Mouse (Mus musculus): ENCODE measurements around the gene Mrps35. TPM values are rescaled to one million over a fixed set of nuclear protein-coding genes. Genes with fewer than 3 reads are reported as not detected.

The Mrps35 gene
- 124 and 125 TPM in 2 replicates for polyA plus RNA-seq (2015; fragmentation: Nextera tagmentation; extraction: Ambion mirVana)

- no peaks in the 10 kb centered on the region for H3K9me3 ChIP-seq
- peak within 1 kb of the TSS; percentile 75 for H3K4me3 ChIP-seq (replicated peaks)
- H3K4me2 ChIP-seq, result peak within 1 kb of the TSS; percentile 62
- H3K4me1 ChIP-seq, result 0 out of 2 replicates have a peak, but pooled peaks cover 8% of the 10 kb centered on the region
- 4% methylated on average over 66 of the region's 66 CpGs for WGBS
- ATAC-seq (ENCODE audit: insufficient read depth, low FRiP score, low read depth), result peak; percentile 97
- H3K9ac ChIP-seq, result peak within 1 kb of the TSS; percentile 67
- no peaks in the 10 kb centered on the region for H3K27me3 ChIP-seq (replicated peaks)
- peak within 1 kb of the TSS; percentile 78 for H3K27ac ChIP-seq
- no peaks in the 10 kb centered on the region for H3K36me3 ChIP-seq
These were observed at the start of gene Mrps35 for GRCm38 (mm10) chr6:147042291-147043290. Mrps35 (plus strand) TSS chr6:147042764.

- Histone ChIP-seq H3K27ac (no peak overlapping the region), H3K4me3 (replicated peaks) (no peak overlapping the region), H3K9me3 (no peaks in the 10 kb centered on the region), H3K4me1 (no peaks in the 10 kb centered on the region), H3K36me3 (0 out of 2 replicates have a peak, but pooled peaks cover 11% of the 10 kb centered on the region), H3K9ac (no peak overlapping the region), H3K27me3 (replicated peaks) (no peaks in the 10 kb centered on the region), H3K4me2 (no peak overlapping the region)
- 41% methylated on average over 5 of the region's 5 CpGs for WGBS
- no peak for ATAC-seq (ENCODE audit: insufficient read depth, low FRiP score, low read depth)
These were observed 48.3 kb upstream of the Mrps35 start for GRCm38 (mm10) chr6:146994236-146994635.

DNA sequence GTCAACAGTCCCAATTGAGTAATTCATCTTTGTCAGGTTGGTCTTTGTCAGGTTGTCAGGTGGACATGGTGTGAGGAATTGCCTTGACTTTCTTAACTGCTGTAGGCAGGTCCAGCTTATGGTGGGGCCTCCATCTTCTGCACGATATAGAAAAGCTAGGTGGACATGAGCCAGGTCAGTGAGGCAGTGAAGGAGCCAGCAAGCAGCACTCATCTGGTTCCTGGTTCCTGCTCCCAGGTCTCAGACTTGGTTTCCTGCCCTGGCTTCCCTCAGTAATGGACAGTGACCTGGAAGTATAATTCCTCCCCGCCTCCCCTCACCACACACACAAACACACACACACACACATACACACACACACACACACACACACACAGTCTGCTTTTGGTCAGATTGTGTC is 47.2 kb upstream of the Mrps35 start:
- 89% methylated on average over 2 of the region's 2 CpGs for WGBS
- H3K4me2 ChIP-seq, result no peak overlapping the region
- no peak overlapping the region for H3K27ac ChIP-seq
- ATAC-seq (ENCODE audit: insufficient read depth, low FRiP score, low read depth), result no peak
- H3K4me1 ChIP-seq, result no peaks in the 10 kb centered on the region
- 0 out of 2 replicates have a peak, but pooled peaks cover 10% of the 10 kb centered on the region for H3K36me3 ChIP-seq
- H3K4me3 ChIP-seq (replicated peaks), result no peak overlapping the region
- H3K9me3 ChIP-seq, result no peaks in the 10 kb centered on the region
- H3K27me3 ChIP-seq (replicated peaks), result no peaks in the 10 kb centered on the region
- no peak overlapping the region for H3K9ac ChIP-seq

- no peaks in the 10 kb centered on the region for H3K4me1 ChIP-seq
- H3K27ac ChIP-seq, result no peak overlapping the region
- H3K27me3 ChIP-seq (replicated peaks), result no peaks in the 10 kb centered on the region
- 89% methylated on average over 6 of the region's 6 CpGs for WGBS
- H3K36me3 ChIP-seq, result 0 out of 2 replicates have a peak, but pooled peaks cover 6% of the 10 kb centered on the region
- H3K9me3 ChIP-seq, result no peaks in the 10 kb centered on the region
- H3K4me3 ChIP-seq (replicated peaks), result no peak overlapping the region
- no peak overlapping the region for H3K4me2 ChIP-seq
- ATAC-seq (ENCODE audit: insufficient read depth, low FRiP score, low read depth), result no peak
- no peak overlapping the region for H3K9ac ChIP-seq
These were observed 46.7 kb upstream of the Mrps35 start for GRCm38 (mm10) chr6:146995878-146996277.

DNA sequence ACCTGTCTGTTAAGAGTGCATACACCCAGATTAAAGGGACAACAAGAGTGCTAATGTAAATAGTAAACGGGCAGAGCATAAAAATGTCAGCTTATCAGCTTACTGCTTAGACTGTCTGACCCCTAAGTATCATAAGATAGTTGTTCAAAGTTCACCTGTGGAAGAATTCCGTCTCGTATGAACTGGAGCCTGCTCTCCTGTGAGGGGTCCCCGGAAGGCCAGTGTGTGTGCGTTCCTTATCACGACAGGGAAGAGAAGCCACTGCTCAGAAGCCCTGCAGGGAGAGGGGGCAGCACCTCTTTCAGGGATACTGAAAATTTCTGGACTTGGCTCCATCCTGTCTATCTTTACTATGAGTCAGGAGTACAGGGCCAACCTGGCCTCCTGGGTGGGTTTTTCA is 45.6 kb upstream of the Mrps35 start:
- no peak for ATAC-seq (ENCODE audit: insufficient read depth, low FRiP score, low read depth)
- Histone ChIP-seq H3K27ac (no peak overlapping the region), H3K9ac (no peak overlapping the region), H3K4me1 (no peaks in the 10 kb centered on the region), H3K27me3 (replicated peaks) (no peaks in the 10 kb centered on the region), H3K36me3 (0 out of 2 replicates have a peak, but pooled peaks cover 17% of the 10 kb centered on the region), H3K9me3 (no peaks in the 10 kb centered on the region), H3K4me2 (no peak overlapping the region), H3K4me3 (replicated peaks) (no peak overlapping the region)
- WGBS, result 68% methylated on average over 6 of the region's 6 CpGs

DNA sequence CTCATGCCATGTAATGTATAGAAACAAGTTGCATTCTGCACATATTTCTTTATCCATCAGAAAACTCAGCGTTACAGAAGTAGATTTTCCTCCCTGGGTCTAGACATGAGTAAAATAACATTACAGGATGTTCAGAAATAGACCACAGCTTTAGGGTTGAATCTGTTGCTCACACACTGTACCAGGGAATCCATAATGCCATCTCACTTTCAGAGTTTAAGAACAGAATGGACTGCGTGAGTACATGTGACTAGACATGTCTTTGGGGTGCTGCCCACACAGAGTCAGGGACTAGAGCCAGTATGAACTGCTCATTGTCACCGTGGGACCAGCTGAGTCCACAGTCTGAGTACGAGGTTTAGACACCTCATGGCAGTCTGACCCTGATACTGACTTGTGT is 43.9 kb upstream of the Mrps35 start:
- Histone ChIP-seq H3K27me3 (replicated peaks) (no peaks in the 10 kb centered on the region), H3K9ac (no peak overlapping the region), H3K4me1 (no peaks in the 10 kb centered on the region), H3K4me3 (replicated peaks) (no peak overlapping the region), H3K4me2 (no peak overlapping the region), H3K27ac (no peak overlapping the region), H3K36me3 (peaks cover 23% of the 10 kb centered on the region; the same call in 1 of the 2 replicates), H3K9me3 (no peaks in the 10 kb centered on the region)
- no peak for ATAC-seq (ENCODE audit: insufficient read depth, low FRiP score, low read depth)
- 91% methylated on average over 4 of the region's 4 CpGs for WGBS

DNA sequence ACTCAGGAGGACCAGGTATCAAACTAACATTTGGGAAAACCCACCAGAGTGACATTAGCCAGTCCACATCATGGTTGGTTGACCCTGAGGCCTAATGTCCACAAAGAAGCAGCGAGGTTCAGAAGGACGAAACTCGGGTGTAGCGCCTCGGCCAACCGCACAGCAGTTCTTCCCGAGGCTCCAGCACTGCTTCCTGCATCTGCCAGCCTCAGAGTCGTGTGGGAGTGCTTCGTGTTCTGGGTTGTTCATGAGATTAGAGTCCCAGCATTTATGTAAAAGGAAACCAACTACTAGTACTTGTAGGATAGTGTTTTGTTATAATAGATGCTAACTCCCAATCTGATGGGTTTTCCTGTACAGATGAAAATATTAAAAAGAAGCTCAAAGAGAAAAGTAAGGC is 43.3 kb upstream of the Mrps35 start:
- Histone ChIP-seq H3K9me3 (no peaks in the 10 kb centered on the region), H3K27me3 (replicated peaks) (no peaks in the 10 kb centered on the region), H3K4me1 (no peaks in the 10 kb centered on the region), H3K36me3 (peaks cover 28% of the 10 kb centered on the region; the same call in 1 of the 2 replicates), H3K4me2 (no peak overlapping the region), H3K9ac (no peak overlapping the region), H3K27ac (no peak overlapping the region), H3K4me3 (replicated peaks) (no peak overlapping the region)
- WGBS, result 80% methylated on average over 9 of the region's 9 CpGs
- ATAC-seq (ENCODE audit: insufficient read depth, low FRiP score, low read depth), result no peak

- H3K9me3 ChIP-seq, result no peaks in the 10 kb centered on the region
- no peaks in the 10 kb centered on the region for H3K4me1 ChIP-seq
- peaks cover 28% of the 10 kb centered on the region; the same call in 1 of the 2 replicates for H3K36me3 ChIP-seq
- no peak overlapping the region for H3K4me2 ChIP-seq
- H3K4me3 ChIP-seq (replicated peaks), result no peak overlapping the region
- H3K27me3 ChIP-seq (replicated peaks), result no peaks in the 10 kb centered on the region
- H3K9ac ChIP-seq, result no peak overlapping the region
- WGBS, result 59% methylated on average over 2 of the region's 2 CpGs
- ATAC-seq (ENCODE audit: insufficient read depth, low FRiP score, low read depth), result no peak
- H3K27ac ChIP-seq, result no peak overlapping the region
These were observed 42.8 kb upstream of the Mrps35 start for GRCm38 (mm10) chr6:146999755-147000154.

DNA sequence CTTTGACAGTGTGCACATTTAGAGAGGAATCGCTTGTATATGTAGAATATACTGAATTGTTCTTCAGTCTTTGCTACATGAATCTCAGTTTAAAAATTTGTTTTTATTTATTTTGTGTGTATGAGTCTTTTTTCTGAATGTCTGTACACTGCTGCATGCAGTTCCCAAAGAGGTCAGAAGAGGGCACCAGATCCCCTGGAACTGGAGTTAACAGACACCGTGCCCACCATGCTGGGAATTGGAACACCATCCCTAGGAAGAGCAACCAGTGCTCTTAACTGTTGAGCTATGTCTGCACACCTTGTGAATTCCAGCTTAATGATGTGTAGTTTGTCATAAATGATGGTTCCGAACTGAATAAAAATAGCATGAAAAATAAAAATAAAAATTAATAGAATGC is 34.4 kb upstream of the Mrps35 start:
- no peak for ATAC-seq (ENCODE audit: insufficient read depth, low FRiP score, low read depth)
- Histone ChIP-seq H3K9me3 (no peaks in the 10 kb centered on the region), H3K4me1 (no peaks in the 10 kb centered on the region), H3K27me3 (replicated peaks) (no peaks in the 10 kb centered on the region), H3K36me3 (peaks cover 16% of the 10 kb centered on the region; the same call in 1 of the 2 replicates), H3K9ac (no peak overlapping the region), H3K4me3 (replicated peaks) (no peak overlapping the region), H3K4me2 (no peak overlapping the region), H3K27ac (no peak overlapping the region)
- WGBS, result 67% methylated on average over 3 of the region's 3 CpGs

GRCm38 (mm10) chr6:147010358-147010757 is 32.2 kb upstream of the Mrps35 start:
- H3K36me3 ChIP-seq, result peaks cover 17% of the 10 kb centered on the region; the same call in 1 of the 2 replicates
- no peak overlapping the region for H3K27ac ChIP-seq
- no peak for ATAC-seq (ENCODE audit: insufficient read depth, low FRiP score, low read depth)
- H3K4me2 ChIP-seq, result no peak overlapping the region
- 65% methylated on average over 6 of the region's 6 CpGs for WGBS
- no peak overlapping the region for H3K4me3 ChIP-seq (replicated peaks)
- no peaks in the 10 kb centered on the region for H3K27me3 ChIP-seq (replicated peaks)
- no peaks in the 10 kb centered on the region for H3K4me1 ChIP-seq
- no peak overlapping the region for H3K9ac ChIP-seq
- no peaks in the 10 kb centered on the region for H3K9me3 ChIP-seq

- Histone ChIP-seq H3K4me1 (no peaks in the 10 kb centered on the region), H3K4me3 (replicated peaks) (no peak overlapping the region), H3K27me3 (replicated peaks) (no peaks in the 10 kb centered on the region), H3K9me3 (no peaks in the 10 kb centered on the region), H3K4me2 (no peak overlapping the region), H3K27ac (no peak overlapping the region), H3K36me3 (peaks cover 17% of the 10 kb centered on the region; the same call in 1 of the 2 replicates), H3K9ac (no peak overlapping the region)
- no peak for ATAC-seq (ENCODE audit: insufficient read depth, low FRiP score, low read depth)
- WGBS, result 79% methylated on average over 15 of the region's 15 CpGs
These were observed 31.6 kb upstream of the Mrps35 start for GRCm38 (mm10) chr6:147010811-147011520.

DNA sequence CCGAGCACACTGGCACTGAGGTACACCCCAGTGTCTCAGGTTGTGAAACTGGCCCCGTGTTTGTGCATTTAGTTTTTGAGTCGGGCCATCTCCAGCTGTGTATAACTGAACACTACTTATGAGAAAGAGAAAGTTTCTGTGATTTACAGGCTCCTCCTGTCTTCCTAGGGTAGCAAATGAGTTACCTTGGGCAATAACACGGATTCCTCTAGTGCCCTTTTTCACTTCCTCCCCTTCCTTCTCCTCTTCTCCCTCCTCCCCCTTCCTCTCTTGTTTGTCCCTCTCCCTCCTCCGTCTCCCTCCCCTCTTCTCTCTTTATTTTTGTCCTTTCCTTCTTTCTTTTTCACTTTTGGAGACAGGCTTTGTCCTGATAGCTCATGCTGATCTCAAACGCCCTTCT is 31.0 kb upstream of the Mrps35 start:
- Histone ChIP-seq H3K36me3 (peaks cover 14% of the 10 kb centered on the region; the same call in 1 of the 2 replicates), H3K4me3 (replicated peaks) (no peak overlapping the region), H3K4me2 (no peak overlapping the region), H3K4me1 (no peaks in the 10 kb centered on the region), H3K27ac (no peak overlapping the region), H3K9me3 (no peaks in the 10 kb centered on the region), H3K27me3 (replicated peaks) (no peaks in the 10 kb centered on the region), H3K9ac (no peak overlapping the region)
- WGBS, result 72% methylated on average over 6 of the region's 6 CpGs
- no peak for ATAC-seq (ENCODE audit: insufficient read depth, low FRiP score, low read depth)
